Mouse (Mus musculus) ES-Bruce4 (cell line): ENCODE measurements around the gene Olfr494. TPM values are rescaled to one million over a fixed set of nuclear protein-coding genes. Genes with fewer than 3 reads are reported as not detected.

ENCODE experiments used
- H3K27ac ChIP-seq: 2 replicates; pipeline ENCODE4 v1.5.1; 2012; ENCODE audit warnings: low read length, inconsistent platforms; ENCODE audit not compliant: insufficient read depth
- H3K27me3 ChIP-seq: 2 replicates; pipeline ENCODE4 v1.6.1; 2012; ENCODE audit warnings: mild to moderate bottlenecking, low read length, inconsistent platforms; ENCODE audit not compliant: control insufficient read depth, poor library complexity, insufficient read depth, severe bottlenecking
- H3K36me3 ChIP-seq: 2 replicates; pipeline ENCODE4 v1.6.1; 2012; ENCODE audit warnings: inconsistent platforms, mild to moderate bottlenecking, low read length, moderate library complexity; ENCODE audit not compliant: control insufficient read depth, poor library complexity, insufficient read depth, severe bottlenecking
- H3K4me1 ChIP-seq: one replicate; pipeline ENCODE4 v1.8.1; 2011; ENCODE audit warnings: low read length; ENCODE audit not compliant: control insufficient read depth, insufficient read depth
- H3K4me3 ChIP-seq: 2 replicates; pipeline ENCODE4 v1.5.1; 2011; ENCODE audit warnings: low read depth, mild to moderate bottlenecking, low read length
- H3K9ac ChIP-seq: 2 replicates; pipeline ENCODE4 v1.6.1; 2012; ENCODE audit warnings: low read depth, mild to moderate bottlenecking, inconsistent platforms; ENCODE audit not compliant: poor library complexity, severe bottlenecking
- H3K9me3 ChIP-seq: replicated peaks from 2 replicates; pipeline ENCODE4 v1.6.1; 2012; ENCODE audit warnings: mild to moderate bottlenecking, low read length, inconsistent platforms; ENCODE audit not compliant: control insufficient read depth, poor library complexity, insufficient read depth, severe bottlenecking
- CTCF ChIP-seq: IDR thresholded peaks from one replicate; pipeline ENCODE4 v1.8.1; 2011; ENCODE audit warnings: low read depth, low read length
- EP300 ChIP-seq: IDR thresholded peaks from 2 replicates; pipeline ENCODE4 v1.6.1; 2011; ENCODE audit warnings: low read depth, low read length; ENCODE audit not compliant: insufficient read depth
- POLR2A ChIP-seq: IDR thresholded peaks from one replicate; pipeline ENCODE4 v1.8.1; 2011; ENCODE audit warnings: low read length; ENCODE audit not compliant: insufficient read depth
- polyA plus RNA-seq: library from polyadenylated mRNA; stranded (reverse); fragments of >200 nt; gene quantifications from 2 replicates; pipeline ENCODE4 v1.2.4, GENCODE M21; 2011; ENCODE audit warnings: low read depth; ENCODE audit not compliant: missing spikeins, insufficient read depth, insufficient read length

The Olfr494 gene
- polyA plus RNA-seq, result not detected in 2 replicates

- no peak for TF ChIP-seq POLR2A
- TF ChIP-seq CTCF, result no peak
- no peak for TF ChIP-seq EP300
- no peak within 1 kb of the TSS for H3K9ac ChIP-seq
- H3K4me3 ChIP-seq, result no peak within 1 kb of the TSS
- no peaks in the 10 kb centered on the region for H3K4me1 ChIP-seq
- H3K27me3 ChIP-seq, result no peaks in the 10 kb centered on the region
- no peaks in the 10 kb centered on the region for H3K9me3 ChIP-seq
- H3K36me3 ChIP-seq, result no peaks in the 10 kb centered on the region
- no peak within 1 kb of the TSS for H3K27ac ChIP-seq
Measured at GRCm38 (mm10) chr7:108365035-108365434, at the start of gene Olfr494. Olfr494 (plus strand) TSS chr7:108365335.

- H3K4me3 ChIP-seq, result no peak within 1 kb of the TSS
- H3K36me3 ChIP-seq, result no peaks in the 10 kb centered on the region
- no peaks in the 10 kb centered on the region for H3K4me1 ChIP-seq
- no peak within 1 kb of the TSS for H3K27ac ChIP-seq
- no peak within 1 kb of the TSS for H3K9ac ChIP-seq
- H3K27me3 ChIP-seq, result no peaks in the 10 kb centered on the region
- H3K9me3 ChIP-seq, result no peaks in the 10 kb centered on the region; the same call in 1 of the 2 replicates
- no peak for TF ChIP-seq EP300
Measured at GRCm38 (mm10) chr7:108323574-108323973, 41.6 kb upstream of the Olfr494 start, which contains the start of gene Olfr492. Olfr492 (minus strand) TSS chr7:108323674.

DNA sequence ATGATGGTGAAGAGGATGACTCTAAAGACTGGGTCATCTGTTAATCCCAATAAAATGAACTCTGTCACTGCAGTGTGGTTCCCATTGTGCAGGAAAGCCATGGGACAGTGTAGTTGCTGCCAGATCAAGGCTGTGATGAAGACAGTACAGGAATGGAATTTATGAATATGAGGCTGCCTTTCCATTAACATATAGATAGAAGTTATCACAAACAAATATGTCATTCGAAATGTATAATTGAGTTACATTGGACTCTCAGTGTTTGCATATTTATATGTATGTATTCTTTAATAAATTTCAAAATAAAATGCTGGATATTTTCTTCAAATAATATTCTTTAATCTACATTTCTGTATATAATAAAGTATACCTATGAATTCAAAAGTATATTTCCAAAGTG, 18.3 kb upstream of the Olfr494 start, which contains the start of gene Olfr493:
TSS of gene Olfr493 (minus strand) at position 101 of the 400 bp plus-strand sequence.
- Histone ChIP-seq H3K4me1 (no peaks in the 10 kb centered on the region), H3K9ac (no peak within 1 kb of the TSS), H3K36me3 (no peaks in the 10 kb centered on the region), H3K9me3 (no peaks in the 10 kb centered on the region), H3K4me3 (no peak within 1 kb of the TSS), H3K27me3 (no peaks in the 10 kb centered on the region), H3K27ac (no peak within 1 kb of the TSS)
- TF ChIP-seq CTCF (no peak), EP300 (no peak), POLR2A (no peak)

GRCm38 (mm10) chr7:108392867-108393266, 27.7 kb downstream of the Olfr494 start, which contains the start of gene Olfr495:
Olfr495 (plus strand) TSS chr7:108393167.
- Histone ChIP-seq H3K9ac (no peak within 1 kb of the TSS), H3K27ac (no peak within 1 kb of the TSS), H3K36me3 (no peaks in the 10 kb centered on the region), H3K4me1 (no peaks in the 10 kb centered on the region), H3K27me3 (no peaks in the 10 kb centered on the region), H3K9me3 (no peaks in the 10 kb centered on the region), H3K4me3 (no peak within 1 kb of the TSS)
- no peak for TF ChIP-seq EP300
- no peak for TF ChIP-seq CTCF
- TF ChIP-seq POLR2A, result no peak

Other genes starting within 250 kb of the Olfr494 start
- gene Olfr484, start 237.9 kb upstream of the Olfr494 start, polyA plus RNA-seq, result not detected in 2 replicates
- not detected in 2 replicates for gene Olfr485, start 205.5 kb upstream of the Olfr494 start, polyA plus RNA-seq
- not detected in 2 replicates for gene Olfr486, start 192.6 kb upstream of the Olfr494 start, polyA plus RNA-seq
- gene Olfr487, start 150.7 kb upstream of the Olfr494 start, polyA plus RNA-seq, result not detected in 2 replicates
- not detected in 2 replicates for gene Olfr488, start 107.0 kb upstream of the Olfr494 start, polyA plus RNA-seq
- not detected in 2 replicates for gene Olfr490, start 76.4 kb upstream of the Olfr494 start, polyA plus RNA-seq
- gene Olfr491, start 51.9 kb upstream of the Olfr494 start, polyA plus RNA-seq, result not detected in 2 replicates
- not detected in 2 replicates for gene Olfr492, start 41.7 kb upstream of the Olfr494 start, polyA plus RNA-seq
- not detected in 2 replicates for gene Olfr493, start 18.4 kb upstream of the Olfr494 start, polyA plus RNA-seq
- not detected in 2 replicates for gene Olfr495, start 27.8 kb downstream of the Olfr494 start, polyA plus RNA-seq
- gene Olfr497, start 55.1 kb downstream of the Olfr494 start, polyA plus RNA-seq, result not detected in 2 replicates
- gene Olfr498, start 100.0 kb downstream of the Olfr494 start, polyA plus RNA-seq, result not detected in 2 replicates
- gene Olfr502, start 159.7 kb downstream of the Olfr494 start, polyA plus RNA-seq, result not detected in 2 replicates
- not detected in 2 replicates for gene Olfr503, start 179.2 kb downstream of the Olfr494 start, polyA plus RNA-seq
- not detected in 2 replicates for gene Olfr504, start 200.5 kb downstream of the Olfr494 start, polyA plus RNA-seq
- gene Olfr506, start 245.5 kb downstream of the Olfr494 start, polyA plus RNA-seq, result 0.20 TPM in 1 of 2 replicates, not detected in the other